Mouse (Mus musculus) kidney, adult 2 months (tissue): ENCODE results near the gene Trpm8.

Experiments
- CTCF ChIP-seq: fragments of 200-500 bp; conservative IDR thresholded peaks from 2 replicates; pipeline ENCODE4 v1.5.1; 2011; ENCODE audit warnings: low read depth, mild to moderate bottlenecking, control low read depth, low read length, moderate library complexity, mixed read lengths; ENCODE audit not compliant: insufficient read depth, insufficient read length
- POLR2A ChIP-seq: fragments of 200-500 bp; IDR thresholded peaks from one replicate; pipeline ENCODE4 v1.6.1; 2011; ENCODE audit warnings: low read depth, low read length, control low read depth

GRCm38 (mm10) chr1:88279111-88280005, 1.9 kb downstream of the Trpm8 start:
- no peak for TF ChIP-seq CTCF
- no peak for TF ChIP-seq POLR2A
